Mouse (Mus musculus) myocyte (in vitro differentiated cells): ENCODE results near the gene Gm4791.

Experiments
- MYOD1 ChIP-seq, 3 experiments: IDR thresholded peaks; one replicate each; pipeline ENCODE4 v1.6.1; 2011; ENCODE audit warnings: control low read depth in 2 of 3, low read depth in 2 of 3, mild to moderate bottlenecking in 2 of 3, moderate library complexity in 1 of 3; ENCODE audit not compliant: insufficient read length in 2 of 3, control insufficient read depth in 1 of 3
- POLR2A ChIP-seq: IDR thresholded peaks from one replicate; pipeline ENCODE4 v1.6.1; 2011; ENCODE audit warnings: low read depth, mild to moderate bottlenecking, control low read depth, moderate library complexity; ENCODE audit not compliant: insufficient read length
- USF1 ChIP-seq: IDR thresholded peaks from one replicate; pipeline ENCODE4 v1.6.1; 2011; ENCODE audit warnings: low read depth, mild to moderate bottlenecking, control low read depth, moderate library complexity

DNA sequence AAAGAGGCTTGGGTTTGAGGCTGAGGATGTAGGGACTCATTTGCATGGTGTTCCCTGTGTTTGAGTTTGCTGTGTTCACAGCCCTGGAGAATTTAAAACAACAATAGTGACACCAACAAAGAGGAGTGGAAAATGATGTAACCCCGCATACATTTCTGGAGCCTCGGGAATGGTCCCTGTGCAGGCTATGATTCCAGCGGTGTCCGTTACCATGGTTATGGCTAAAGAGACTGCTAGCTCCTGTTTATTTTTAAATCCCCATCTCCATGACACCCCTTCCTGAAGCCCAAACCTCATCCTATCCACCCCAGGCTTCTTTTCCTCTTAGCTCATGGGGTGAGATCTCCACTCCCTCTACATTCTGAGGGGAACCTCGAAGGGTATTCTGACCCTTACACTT lies 32.5 kb upstream of the Gm4791 start:
- TF ChIP-seq POLR2A (no peak), USF1 (no peak), MYOD1 (IDR thresholded peaks at IDR 0.05; ENCODE audit: control insufficient read depth in 1 of 3, insufficient read length in 2 of 3, low read depth in 2 of 3) (no peak)
